Mouse (Mus musculus) lung, postnatal 0 days (tissue): ENCODE data around the gene Smpd3.

Source experiments
- CTCF ChIP-seq: IDR thresholded peaks from 2 replicates; pipeline ENCODE4 v1.5.1; 2016; ENCODE audit warnings: antibody characterized with exemption, mild to moderate bottlenecking
- EP300 ChIP-seq: IDR thresholded peaks from 2 replicates; pipeline ENCODE4 v1.6.1; 2016; ENCODE audit warnings: antibody characterized with exemption, mild to moderate bottlenecking, control low read depth

- TF ChIP-seq CTCF (no peak), EP300 (no peak)
Measured at GRCm38 (mm10) chr8:106321434-106321833, 16.4 kb downstream of the Smpd3 start.
